Mouse (Mus musculus): ENCODE results near the gene Sf3b4. TPM values are rescaled to one million over a fixed set of nuclear protein-coding genes. Genes with fewer than 3 reads are reported as not detected.

Sf3b4 gene
- total RNA-seq (2021), result 10 to 100 TPM; 12.1 to 14.4 TPM
- long read RNA-seq, experiment 1, transcript Sf3b4-201 (6 exons, 1,915 nt), result major isoform, 13 of 13 reads
- long read RNA-seq, experiment 1, partial matches to known transcripts, result 0 of 13 reads
- long read RNA-seq, experiment 1, other reads (novel, unspliced or antisense), result 0 of 13 reads
- long read RNA-seq, experiment 2, transcript Sf3b4-201 (6 exons, 1,915 nt), result major isoform, 25 of 26 reads
- long read RNA-seq, experiment 2, partial matches to known transcripts, result 1 of 26 reads
- long read RNA-seq, experiment 2, other reads (novel, unspliced or antisense), result 0 of 26 reads

- peak; percentile 82 for DNase-seq (ENCODE audit: low spot score)
Observed at GRCm38 (mm10) chr3:96172197-96173178, at the start of gene Sf3b4. Sf3b4 (plus strand) TSS chr3:96172332.

GRCm38 (mm10) chr3:96124235-96124634 lies 47.9 kb upstream of the Sf3b4 start:
- DNase-seq (ENCODE audit: low spot score), result no peak

- no peak for DNase-seq (ENCODE audit: low spot score)
Observed at GRCm38 (mm10) chr3:96128128-96128527, 44.0 kb upstream of the Sf3b4 start.

GRCm38 (mm10) chr3:96132478-96132877 lies 39.7 kb upstream of the Sf3b4 start:
- no peak for DNase-seq (ENCODE audit: low spot score)

GRCm38 (mm10) chr3:96133327-96133905 lies 38.7 kb upstream of the Sf3b4 start:
- DNase-seq (ENCODE audit: low spot score), result peak; percentile 19

- no peak for DNase-seq (ENCODE audit: low spot score)
Observed at GRCm38 (mm10) chr3:96135011-96135410, 37.1 kb upstream of the Sf3b4 start.

GRCm38 (mm10) chr3:96147950-96148349 lies 24.2 kb upstream of the Sf3b4 start:
- peak; percentile 79 for DNase-seq (ENCODE audit: low spot score)

GRCm38 (mm10) chr3:96151836-96152235 lies 20.3 kb upstream of the Sf3b4 start:
- no peak for DNase-seq (ENCODE audit: low spot score)

- DNase-seq (ENCODE audit: low spot score), result no peak
Observed at GRCm38 (mm10) chr3:96152611-96153010, 19.5 kb upstream of the Sf3b4 start.

GRCm38 (mm10) chr3:96155501-96155900 lies 16.6 kb upstream of the Sf3b4 start:
- DNase-seq (ENCODE audit: low spot score), result no peak

GRCm38 (mm10) chr3:96159820-96160219 lies 12.3 kb upstream of the Sf3b4 start:
- DNase-seq (ENCODE audit: low spot score), result no peak

GRCm38 (mm10) chr3:96160222-96160802 lies 11.8 kb upstream of the Sf3b4 start:
- peak; percentile 78 for DNase-seq (ENCODE audit: low spot score)

GRCm38 (mm10) chr3:96160803-96161516 lies 11.2 kb upstream of the Sf3b4 start:
- DNase-seq (ENCODE audit: low spot score), result peak; percentile 62

GRCm38 (mm10) chr3:96161869-96162840 lies 10.0 kb upstream of the Sf3b4 start, which contains the start of gene Mtmr11:
Mtmr11 (plus strand) TSS chr3:96162004.
- DNase-seq (ENCODE audit: low spot score), result peak; percentile 56

- DNase-seq (ENCODE audit: low spot score), result no peak
Observed at GRCm38 (mm10) chr3:96163040-96163439, 9.1 kb upstream of the Sf3b4 start.

- no peak for DNase-seq (ENCODE audit: low spot score)
Observed at GRCm38 (mm10) chr3:96168466-96169158, 3.5 kb upstream of the Sf3b4 start.

GRCm38 (mm10) chr3:96170276-96170675 lies 1.9 kb upstream of the Sf3b4 start:
- DNase-seq (ENCODE audit: low spot score), result no peak

GRCm38 (mm10) chr3:96170976-96171545 lies 1.1 kb upstream of the Sf3b4 start:
- DNase-seq (ENCODE audit: low spot score), result no peak

All from gastrocnemius, adult 18-20 months (tissue).